Mouse (Mus musculus): ENCODE results near the gene Srm. TPM values are rescaled to one million over a fixed set of nuclear protein-coding genes. Genes with fewer than 3 reads are reported as not detected.

The Srm gene
- polyA plus RNA-seq, 1 experiment from 2014 or later: 162 TPM

DNA sequence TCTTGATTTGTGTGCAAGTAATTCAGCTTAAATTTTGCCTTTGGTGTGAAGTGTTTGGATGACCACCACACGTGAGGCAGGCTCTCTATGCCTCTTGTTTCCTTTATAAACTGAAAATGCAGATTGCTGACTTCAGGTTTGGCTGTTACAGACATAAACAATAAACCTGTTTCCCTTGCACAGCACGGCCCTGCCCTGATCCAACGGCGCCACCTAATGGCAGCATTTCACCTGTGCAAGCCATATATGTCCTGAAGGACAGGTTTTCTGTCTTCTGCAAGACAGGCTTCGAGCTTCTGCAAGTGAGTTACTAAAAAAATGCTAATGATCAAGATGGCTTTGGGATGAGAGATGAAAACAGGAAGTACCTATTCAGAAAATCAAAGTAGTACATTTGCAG, 16.5 kb downstream of the Srm start:
- Histone ChIP-seq H3K27ac (ENCODE audit: low read length) (no peak overlapping the region), H3K4me1 (ENCODE audit: control insufficient read depth, insufficient read depth, low read length) (no peaks in the 10 kb centered on the region), H3K27me3 (ENCODE audit: control insufficient read depth, insufficient read depth, low read depth, low read length) (no peaks in the 10 kb centered on the region), H3K4me3 (ENCODE audit: low read depth, low read length) (no peak overlapping the region), H3K9ac (ENCODE audit: low read depth, low read length) (no peak overlapping the region), H3K9me3 (replicated peaks; ENCODE audit: control insufficient read depth, low read length, poor library complexity, severe bottlenecking) (no peaks in the 10 kb centered on the region), H3K4me2 (ENCODE audit: low read length) (no peak overlapping the region), H3K36me3 (ENCODE audit: control insufficient read depth, insufficient read depth, low read length) (no peaks in the 10 kb centered on the region)
- WGBS: 23% methylated on average over 5 of the region's 5 CpGs
- no peak for ATAC-seq

DNA sequence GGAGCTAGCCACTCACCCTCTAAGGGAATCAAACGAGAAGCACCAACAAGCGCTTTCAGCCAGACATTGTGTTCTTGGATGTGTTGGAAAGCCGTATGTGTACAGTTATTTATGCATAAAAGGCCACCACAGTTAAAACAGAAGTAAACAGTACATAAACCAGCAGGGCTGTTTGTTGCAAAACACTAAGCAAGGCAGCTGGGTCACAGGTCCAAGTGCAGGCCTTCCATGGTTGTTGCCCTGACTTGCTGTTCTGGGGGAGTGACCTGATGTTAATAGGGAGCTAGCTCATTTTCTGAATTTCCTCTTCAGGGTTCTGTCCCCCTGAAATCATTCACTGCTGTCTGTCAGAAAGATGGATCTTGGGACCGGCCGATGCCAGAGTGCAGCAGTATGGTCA, 18.5 kb downstream of the Srm start:
- no peak for ATAC-seq
- H3K9me3 ChIP-seq (replicated peaks; ENCODE audit: control insufficient read depth, low read length, poor library complexity, severe bottlenecking): no peaks in the 10 kb centered on the region
- 90% methylated on average over 5 of the region's 5 CpGs for WGBS

DNA sequence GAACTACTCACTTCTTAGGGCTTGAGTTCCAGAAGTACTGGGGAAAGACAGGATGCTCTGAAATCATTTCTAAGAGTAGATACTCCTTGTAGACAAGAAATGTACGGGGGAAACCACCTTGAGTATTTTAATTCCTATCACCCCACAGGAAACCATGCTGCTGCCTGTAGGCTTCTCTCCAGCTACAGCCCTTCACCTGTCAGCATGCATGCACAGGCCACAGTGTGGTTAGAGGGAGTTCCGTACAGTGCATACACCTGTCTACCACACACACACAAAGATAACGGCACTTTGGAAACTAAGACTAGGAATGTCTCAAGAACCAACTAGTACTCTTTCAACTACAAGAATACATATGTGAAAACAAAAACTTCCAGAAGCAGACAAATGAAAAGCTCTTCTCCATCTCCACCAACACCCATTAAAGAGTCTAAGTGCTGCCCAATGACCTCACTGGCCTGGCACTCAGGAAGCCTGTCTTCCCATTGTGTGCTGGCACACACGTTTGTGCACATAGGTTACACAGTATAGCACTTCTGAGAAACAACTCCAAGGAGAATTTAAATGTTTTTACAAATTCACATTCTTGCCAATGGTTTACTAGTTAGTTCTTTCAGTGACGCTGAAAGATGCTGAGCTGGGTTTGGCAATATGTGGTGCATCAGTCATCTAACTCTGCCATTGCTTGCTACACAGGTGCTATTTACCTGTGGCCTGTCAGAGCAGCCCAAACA, 19.5 kb downstream of the Srm start:
- 69% methylated on average over 5 of the region's 5 CpGs for WGBS
- no peak for ATAC-seq
- H3K27me3 ChIP-seq (ENCODE audit: control insufficient read depth, insufficient read depth, low read depth, low read length): no peaks in the 10 kb centered on the region
- no peaks in the 10 kb centered on the region for H3K9me3 ChIP-seq (replicated peaks; ENCODE audit: control insufficient read depth, low read length, poor library complexity, severe bottlenecking)
- no peak overlapping the region for H3K4me2 ChIP-seq (ENCODE audit: low read length)
- H3K4me1 ChIP-seq (ENCODE audit: control insufficient read depth, insufficient read depth, low read length): no peaks in the 10 kb centered on the region; the same call in 1 of the 2 replicates
- peaks cover 12% of the 10 kb centered on the region; the same call in 1 of the 2 replicates for H3K36me3 ChIP-seq (ENCODE audit: control insufficient read depth, insufficient read depth, low read length)
- no peak overlapping the region for H3K9ac ChIP-seq (ENCODE audit: low read depth, low read length)
- no peak overlapping the region for H3K27ac ChIP-seq (ENCODE audit: low read length)
- H3K4me3 ChIP-seq (ENCODE audit: low read depth, low read length): no peak overlapping the region

More for the DNA sequence above, 18.5 kb downstream of the Srm start:
- no peak overlapping the region for H3K9ac ChIP-seq (ENCODE audit: low read depth, low read length)
- H3K27me3 ChIP-seq (ENCODE audit: control insufficient read depth, insufficient read depth, low read depth, low read length): no peaks in the 10 kb centered on the region
- no peak overlapping the region for H3K27ac ChIP-seq (ENCODE audit: low read length)
- H3K36me3 ChIP-seq (ENCODE audit: control insufficient read depth, insufficient read depth, low read length): peaks cover 9% of the 10 kb centered on the region; the same call in 1 of the 2 replicates
- H3K4me1 ChIP-seq (ENCODE audit: control insufficient read depth, insufficient read depth, low read length): no peaks in the 10 kb centered on the region; the same call in 1 of the 2 replicates
- H3K4me2 ChIP-seq (ENCODE audit: low read length): no peak overlapping the region
- no peak overlapping the region for H3K4me3 ChIP-seq (ENCODE audit: low read depth, low read length)

DNA sequence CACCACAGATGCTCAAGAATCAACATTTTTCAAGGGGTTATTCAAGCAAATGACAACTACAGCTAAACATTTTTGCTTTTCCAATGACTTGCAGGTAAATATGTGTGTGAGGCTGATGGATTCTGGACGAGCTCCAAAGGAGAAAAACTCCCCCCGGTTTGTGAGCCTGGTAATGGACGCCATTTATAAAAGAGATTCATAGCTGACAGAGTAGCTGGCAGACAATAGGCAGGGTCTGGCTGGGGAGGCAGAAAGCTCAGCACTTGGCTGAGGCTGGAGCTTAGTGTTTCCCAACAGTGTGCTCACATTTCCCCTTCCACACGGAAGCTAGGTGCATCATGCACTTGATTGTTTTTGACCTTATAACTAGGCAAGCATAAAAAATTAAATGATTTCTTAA, 21.3 kb downstream of the Srm start:
- H3K9me3 ChIP-seq (replicated peaks; ENCODE audit: control insufficient read depth, low read length, poor library complexity, severe bottlenecking): no peaks in the 10 kb centered on the region
- 60% methylated on average over 4 of the region's 4 CpGs for WGBS
- H3K27ac ChIP-seq (ENCODE audit: low read length): no peak overlapping the region
- H3K36me3 ChIP-seq (ENCODE audit: control insufficient read depth, insufficient read depth, low read length): peaks cover 14% of the 10 kb centered on the region; the same call in 1 of the 2 replicates
- no peak for ATAC-seq
- H3K9ac ChIP-seq (ENCODE audit: low read depth, low read length): no peak overlapping the region
- H3K4me2 ChIP-seq (ENCODE audit: low read length): no peak overlapping the region
- no peak overlapping the region for H3K4me3 ChIP-seq (ENCODE audit: low read depth, low read length)
- no peaks in the 10 kb centered on the region; the same call in 1 of the 2 replicates for H3K4me1 ChIP-seq (ENCODE audit: control insufficient read depth, insufficient read depth, low read length)
- no peaks in the 10 kb centered on the region for H3K27me3 ChIP-seq (ENCODE audit: control insufficient read depth, insufficient read depth, low read depth, low read length)

DNA sequence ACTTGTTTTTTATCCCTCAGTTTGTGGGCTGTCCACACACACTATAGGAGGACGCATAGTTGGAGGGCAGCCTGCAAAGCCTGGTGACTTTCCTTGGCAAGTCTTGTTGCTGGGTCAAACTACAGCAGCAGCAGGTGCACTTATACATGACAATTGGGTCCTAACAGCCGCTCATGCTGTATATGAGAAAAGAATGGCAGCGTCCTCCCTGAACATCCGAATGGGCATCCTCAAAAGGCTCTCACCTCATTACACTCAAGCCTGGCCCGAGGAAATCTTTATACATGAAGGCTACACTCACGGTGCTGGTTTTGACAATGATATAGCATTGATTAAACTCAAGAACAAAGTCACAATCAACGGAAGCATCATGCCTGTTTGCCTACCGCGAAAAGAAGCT, 22.4 kb downstream of the Srm start:
- no peak overlapping the region for H3K9ac ChIP-seq (ENCODE audit: low read depth, low read length)
- 67% methylated on average over 9 of the region's 9 CpGs for WGBS
- H3K27ac ChIP-seq (ENCODE audit: low read length): no peak overlapping the region; the same call in 1 of the 2 replicates
- H3K4me2 ChIP-seq (ENCODE audit: low read length): no peak overlapping the region
- H3K9me3 ChIP-seq (replicated peaks; ENCODE audit: control insufficient read depth, low read length, poor library complexity, severe bottlenecking): no peaks in the 10 kb centered on the region
- no peaks in the 10 kb centered on the region for H3K27me3 ChIP-seq (ENCODE audit: control insufficient read depth, insufficient read depth, low read depth, low read length)
- no peak for ATAC-seq
- H3K4me1 ChIP-seq (ENCODE audit: control insufficient read depth, insufficient read depth, low read length): no peaks in the 10 kb centered on the region; the same call in 1 of the 2 replicates
- no peak overlapping the region for H3K4me3 ChIP-seq (ENCODE audit: low read depth, low read length)
- peaks cover 20% of the 10 kb centered on the region; the same call in 1 of the 2 replicates for H3K36me3 ChIP-seq (ENCODE audit: control insufficient read depth, insufficient read depth, low read length)

DNA sequence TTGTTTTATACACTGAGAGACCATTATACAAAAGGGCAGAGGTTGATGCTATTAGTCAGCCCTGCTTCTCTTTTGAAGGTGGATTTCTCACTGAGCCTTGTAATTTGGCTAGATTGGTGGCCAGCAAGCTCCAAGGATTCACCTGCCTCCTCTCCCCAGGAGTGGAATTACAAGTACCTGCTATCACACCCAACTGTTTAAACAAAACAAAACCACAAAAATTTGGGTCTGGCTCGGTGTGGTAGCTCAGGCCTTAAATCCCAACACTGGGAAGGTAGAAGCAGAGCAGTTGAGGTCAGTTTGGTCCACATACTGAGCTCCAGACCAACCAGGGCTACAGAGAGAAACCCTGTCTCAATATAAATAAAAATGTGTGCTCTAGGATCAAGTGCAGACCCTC, 28.5 kb downstream of the Srm start:
- ATAC-seq: no peak
- Histone ChIP-seq H3K9me3 (replicated peaks; ENCODE audit: control insufficient read depth, low read length, poor library complexity, severe bottlenecking) (no peaks in the 10 kb centered on the region), H3K4me2 (ENCODE audit: low read length) (no peak overlapping the region), H3K36me3 (ENCODE audit: control insufficient read depth, insufficient read depth, low read length) (peaks cover 47% of the 10 kb centered on the region), H3K9ac (ENCODE audit: low read depth, low read length) (no peak overlapping the region), H3K27me3 (ENCODE audit: control insufficient read depth, insufficient read depth, low read depth, low read length) (no peaks in the 10 kb centered on the region), H3K27ac (ENCODE audit: low read length) (no peak overlapping the region), H3K4me3 (ENCODE audit: low read depth, low read length) (no peak overlapping the region), H3K4me1 (ENCODE audit: control insufficient read depth, insufficient read depth, low read length) (peaks cover 9% of the 10 kb centered on the region)
- 91% methylated on average over 1 of the region's 1 CpGs for WGBS

DNA sequence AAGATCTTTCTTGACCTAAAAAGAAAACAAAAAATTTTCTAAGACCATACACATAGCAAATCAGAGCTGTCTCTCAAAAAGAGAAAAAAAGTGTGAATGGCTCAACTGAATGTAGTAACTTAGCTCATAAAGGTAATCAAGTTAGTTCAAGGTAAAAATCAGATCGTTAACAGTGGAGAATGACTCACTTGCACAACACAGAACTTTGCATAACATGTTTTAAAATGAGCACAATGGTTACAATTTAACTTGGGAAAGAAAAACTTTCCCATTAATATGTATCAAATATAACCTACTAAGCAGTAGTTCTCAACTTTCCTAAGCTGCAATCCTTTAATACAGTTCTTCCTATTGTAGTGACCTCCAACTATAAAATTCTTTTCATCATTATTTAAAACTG, 29.4 kb downstream of the Srm start:
- no peaks in the 10 kb centered on the region for H3K9me3 ChIP-seq (replicated peaks; ENCODE audit: control insufficient read depth, low read length, poor library complexity, severe bottlenecking)
- no peak for ATAC-seq
- no peak overlapping the region for H3K27ac ChIP-seq (ENCODE audit: low read length)
- WGBS: 95% methylated on average over 1 of the region's 1 CpGs
- no peak overlapping the region for H3K4me2 ChIP-seq (ENCODE audit: low read length)
- peaks cover 47% of the 10 kb centered on the region for H3K36me3 ChIP-seq (ENCODE audit: control insufficient read depth, insufficient read depth, low read length)
- H3K4me3 ChIP-seq (ENCODE audit: low read depth, low read length): no peak overlapping the region
- peaks cover 13% of the 10 kb centered on the region for H3K4me1 ChIP-seq (ENCODE audit: control insufficient read depth, insufficient read depth, low read length)
- H3K9ac ChIP-seq (ENCODE audit: low read depth, low read length): no peak overlapping the region
- H3K27me3 ChIP-seq (ENCODE audit: control insufficient read depth, insufficient read depth, low read depth, low read length): no peaks in the 10 kb centered on the region

DNA sequence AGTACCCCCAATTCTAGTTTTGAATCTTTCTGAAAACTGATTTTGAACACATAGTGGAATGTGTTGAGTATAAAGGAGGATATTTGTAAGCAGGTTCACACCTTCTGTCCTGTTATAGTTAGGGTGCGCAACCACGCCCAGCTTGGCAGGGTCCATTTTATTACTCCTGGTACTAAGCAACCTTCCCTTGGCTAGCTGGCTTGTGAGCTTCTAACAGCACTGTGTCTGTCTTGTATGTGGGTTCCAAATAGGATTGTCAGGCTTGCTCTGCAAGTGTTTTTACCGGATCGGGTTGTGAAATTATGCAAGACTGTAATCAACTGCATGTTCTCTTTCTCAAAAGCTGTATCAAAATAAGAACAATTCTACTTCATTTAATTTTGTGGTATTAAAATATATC, 31.2 kb downstream of the Srm start:
- Histone ChIP-seq H3K27ac (ENCODE audit: low read length) (no peak overlapping the region), H3K9me3 (replicated peaks; ENCODE audit: control insufficient read depth, low read length, poor library complexity, severe bottlenecking) (no peaks in the 10 kb centered on the region), H3K4me3 (ENCODE audit: low read depth, low read length) (no peak overlapping the region), H3K4me1 (ENCODE audit: control insufficient read depth, insufficient read depth, low read length) (peaks cover 13% of the 10 kb centered on the region), H3K9ac (ENCODE audit: low read depth, low read length) (no peak overlapping the region), H3K4me2 (ENCODE audit: low read length) (no peak overlapping the region), H3K36me3 (ENCODE audit: control insufficient read depth, insufficient read depth, low read length) (peaks cover 45% of the 10 kb centered on the region), H3K27me3 (ENCODE audit: control insufficient read depth, insufficient read depth, low read depth, low read length) (no peaks in the 10 kb centered on the region)
- ATAC-seq: no peak
- 94% methylated on average over 4 of the region's 4 CpGs for WGBS

DNA sequence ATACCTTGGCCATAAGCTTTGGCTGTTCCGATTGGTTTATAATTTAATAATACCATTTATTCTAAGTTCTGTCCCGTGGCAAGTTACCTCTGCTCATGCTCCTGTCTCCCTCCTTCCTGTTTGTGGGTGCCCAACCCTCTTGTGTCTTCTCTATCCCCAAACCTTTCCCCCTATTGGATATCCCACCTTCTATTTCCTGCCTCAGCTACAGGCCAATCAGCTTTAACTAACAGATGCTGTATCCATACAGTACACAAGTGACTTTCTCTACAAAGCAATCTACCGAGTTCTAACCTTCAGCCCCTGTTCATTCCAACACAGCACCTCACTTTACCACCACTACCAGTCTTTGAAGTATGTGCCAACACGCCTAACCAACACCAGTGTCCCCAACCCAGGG, 32.3 kb downstream of the Srm start:
- Histone ChIP-seq H3K27ac (ENCODE audit: low read length) (no peak overlapping the region), H3K36me3 (ENCODE audit: control insufficient read depth, insufficient read depth, low read length) (peaks cover 40% of the 10 kb centered on the region), H3K9me3 (replicated peaks; ENCODE audit: control insufficient read depth, low read length, poor library complexity, severe bottlenecking) (no peaks in the 10 kb centered on the region), H3K9ac (ENCODE audit: low read depth, low read length) (no peak overlapping the region), H3K4me3 (ENCODE audit: low read depth, low read length) (no peak overlapping the region), H3K4me2 (ENCODE audit: low read length) (no peak overlapping the region), H3K4me1 (ENCODE audit: control insufficient read depth, insufficient read depth, low read length) (peaks cover 13% of the 10 kb centered on the region), H3K27me3 (ENCODE audit: control insufficient read depth, insufficient read depth, low read depth, low read length) (no peaks in the 10 kb centered on the region)
- WGBS: 93% methylated on average over 4 of the region's 4 CpGs
- ATAC-seq: no peak
